Mouse (Mus musculus) monocyte, adult 2 months (primary cell): Measurements from ENCODE around the gene Pacrg.
A peak's percentile ranks its signal among the peaks of the same experiment; 100 is the strongest.

Experiments
- DNase-seq, 2 experiments: peaks; one replicate each; pipeline ENCODE4 v3.0.0; 2022; ENCODE audit warnings: low spot score in 2 of 2, low read depth in 1 of 2

The Pacrg gene

DNA sequence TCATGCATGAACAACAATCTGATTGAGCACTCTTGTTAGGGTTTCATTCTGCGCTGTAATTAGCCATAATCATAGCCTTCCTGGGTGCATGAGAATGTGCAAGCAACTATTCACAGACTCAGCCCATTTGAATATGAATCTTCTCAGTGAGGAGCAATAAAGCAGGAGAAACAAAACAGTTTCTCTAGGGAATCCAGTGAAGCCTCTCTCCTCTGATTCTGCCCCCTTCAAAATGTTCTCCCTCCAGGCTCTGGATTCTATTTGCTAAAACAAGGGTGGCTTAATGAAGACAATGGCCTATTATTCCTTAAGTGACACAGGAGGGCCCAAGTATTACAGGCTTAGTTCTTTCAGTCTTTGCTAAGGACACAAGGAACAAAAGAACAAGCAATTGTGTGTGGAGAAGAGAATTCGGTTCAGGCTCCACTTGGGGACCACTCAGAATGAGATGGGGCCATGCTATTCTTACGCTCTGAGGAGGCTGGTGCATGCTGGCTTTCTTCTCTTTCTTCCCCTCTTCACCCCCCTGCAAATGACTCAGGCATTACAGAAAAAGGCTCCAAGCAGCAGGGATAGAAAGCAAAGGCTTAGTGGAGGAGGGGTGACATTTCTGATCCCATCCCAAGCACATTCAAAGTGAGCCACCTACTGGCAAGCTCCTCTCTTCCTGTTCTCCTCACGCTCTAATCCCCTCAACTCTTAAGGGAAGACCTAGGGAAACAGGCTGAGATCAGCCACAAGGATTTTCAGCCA is 95.2 kb downstream of the Pacrg start:
- DNase-seq = no peak

- DNase-seq = no peak
These were observed 100.0 kb downstream of the Pacrg start for GRCm38 (mm10) chr17:10740083-10740482.

DNA sequence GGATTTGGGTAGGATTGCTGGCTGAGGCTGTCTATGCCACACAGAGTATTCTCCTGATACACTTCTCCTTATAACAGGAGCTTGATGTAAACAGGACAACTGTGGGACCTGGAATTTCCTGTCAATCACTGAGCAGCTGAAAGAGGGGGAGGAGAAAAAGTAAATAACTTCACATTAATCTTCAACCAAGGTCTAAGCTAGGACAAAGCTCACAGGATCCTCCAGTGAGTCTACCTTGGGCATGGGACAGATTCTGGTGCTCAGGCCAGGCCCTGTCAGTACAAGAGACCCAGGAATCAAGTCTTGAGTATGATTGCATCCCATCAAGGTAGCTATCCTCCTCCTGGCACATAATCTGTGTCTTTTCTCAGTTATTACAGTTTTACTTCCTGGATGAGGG is 102.1 kb downstream of the Pacrg start:
- DNase-seq = no peak

GRCm38 (mm10) chr17:10734733-10735132 is 105.4 kb downstream of the Pacrg start:
- DNase-seq = no peak

- DNase-seq = no peak
These were observed 107.6 kb downstream of the Pacrg start for GRCm38 (mm10) chr17:10732303-10733048.

DNA sequence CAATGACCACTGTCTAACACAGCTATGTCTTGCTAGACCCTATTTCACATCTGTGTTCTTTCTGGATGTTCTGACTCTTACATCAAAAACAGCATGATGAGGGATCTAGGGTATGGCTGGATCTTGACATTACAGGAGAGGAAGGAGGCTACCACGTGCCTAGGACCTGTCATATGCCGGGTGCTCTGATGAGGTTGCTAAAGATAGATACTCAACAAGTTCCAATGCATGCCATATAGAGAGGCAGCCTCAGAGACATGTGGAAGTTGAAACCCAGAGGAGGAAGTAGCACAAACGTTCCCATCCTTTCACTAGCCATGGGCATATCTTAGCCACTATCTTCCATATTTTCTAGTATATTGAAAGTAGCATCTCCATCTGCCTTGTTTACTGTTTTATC is 115.3 kb downstream of the Pacrg start:
- peak; percentile 4 for DNase-seq

- DNase-seq = no peak
These were observed 118.5 kb downstream of the Pacrg start for GRCm38 (mm10) chr17:10721562-10721961.

DNA sequence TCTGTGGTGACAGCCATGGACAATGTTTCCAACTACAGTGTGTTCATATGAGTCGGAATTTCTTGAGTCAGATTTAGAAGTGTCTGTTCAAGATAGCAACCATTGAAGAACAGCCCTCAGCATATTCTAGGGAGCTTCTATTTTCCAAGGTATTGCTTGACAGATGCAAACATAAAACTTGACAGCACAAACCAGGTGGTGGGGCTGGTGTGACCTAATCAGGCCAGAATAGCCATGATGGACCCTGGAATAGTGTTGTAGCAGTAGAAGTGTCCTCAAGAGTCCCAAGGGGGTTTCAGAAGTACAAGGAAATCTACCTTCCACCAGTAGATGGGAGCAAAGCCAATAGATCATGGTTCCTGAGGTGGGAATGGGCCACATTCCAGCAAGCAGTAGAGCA is 123.0 kb downstream of the Pacrg start:
- no peak for DNase-seq

GRCm38 (mm10) chr17:10702781-10703180 is 137.3 kb downstream of the Pacrg start:
- DNase-seq = no peak

GRCm38 (mm10) chr17:10698041-10698440 is 142.1 kb downstream of the Pacrg start:
- no peak for DNase-seq

- DNase-seq = no peak
These were observed 144.7 kb downstream of the Pacrg start for GRCm38 (mm10) chr17:10695421-10695820.

DNA sequence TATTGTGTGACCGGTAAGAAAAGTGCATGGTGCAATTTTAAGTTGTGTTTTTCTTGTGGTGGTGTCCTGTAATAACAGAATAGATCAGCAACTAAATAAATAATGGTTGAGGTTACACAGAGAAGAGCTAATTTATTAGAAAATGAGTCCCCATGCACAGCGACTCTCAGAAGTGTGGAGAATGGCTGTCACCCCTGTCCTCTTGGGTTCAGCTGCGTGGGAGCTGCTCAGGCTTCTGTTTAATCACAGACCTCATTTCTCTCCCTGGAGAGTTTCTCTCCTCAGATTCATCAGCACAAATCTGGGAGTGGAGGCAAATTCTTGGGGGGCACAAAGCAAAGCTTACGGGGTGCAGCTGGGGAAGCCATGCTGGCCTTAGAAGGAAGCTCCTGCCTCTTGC is 163.0 kb downstream of the Pacrg start:
- no peak for DNase-seq

GRCm38 (mm10) chr17:10675536-10675935 is 164.6 kb downstream of the Pacrg start:
- DNase-seq = no peak

- peak in 1 of 2 experiments; percentile 5 for DNase-seq
These were observed 165.1 kb downstream of the Pacrg start for GRCm38 (mm10) chr17:10675048-10675447.

DNA sequence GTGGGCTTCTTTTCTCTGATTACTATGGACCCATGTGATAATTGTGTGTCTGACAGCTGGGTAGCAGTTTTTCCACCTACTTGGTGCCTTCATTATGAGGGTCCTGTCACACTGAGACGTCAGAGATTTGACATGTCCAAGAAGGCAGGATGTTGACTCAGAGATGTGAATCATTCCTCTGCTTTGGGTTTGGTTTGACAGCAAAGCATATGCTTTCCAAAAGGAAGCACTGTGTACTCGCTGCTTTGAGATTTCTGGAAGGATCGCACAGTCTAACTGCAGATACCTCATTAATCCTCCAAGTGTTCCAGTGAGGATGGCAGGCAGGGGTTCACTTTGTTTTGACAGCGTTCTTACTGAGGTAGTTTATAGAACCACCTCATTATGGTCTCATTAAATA is 178.8 kb downstream of the Pacrg start:
- DNase-seq = no peak

DNA sequence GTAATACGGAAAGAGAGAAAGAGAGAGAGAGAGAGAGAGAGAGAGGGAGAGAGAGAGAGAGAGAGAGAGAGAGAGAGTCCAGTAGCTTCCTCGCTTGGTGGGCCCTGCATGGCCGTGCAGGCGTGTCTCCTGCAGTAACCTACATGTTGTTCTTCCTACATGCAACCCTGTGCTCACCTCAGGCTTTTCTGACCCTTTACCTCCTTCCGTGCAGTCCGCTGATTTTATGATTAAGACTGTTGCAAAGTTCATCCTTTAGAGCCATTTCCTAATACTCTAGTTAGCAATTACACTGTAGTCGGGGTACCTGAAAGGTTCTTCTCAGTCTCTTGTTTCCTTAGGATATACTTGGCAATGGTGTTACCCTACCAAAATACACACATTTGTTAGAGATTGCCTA is 196.5 kb downstream of the Pacrg start:
- no peak for DNase-seq

- DNase-seq = no peak
These were observed 200.3 kb downstream of the Pacrg start for GRCm38 (mm10) chr17:10639816-10640215.

- no peak for DNase-seq
These were observed 204.1 kb downstream of the Pacrg start for GRCm38 (mm10) chr17:10635955-10636470.

DNA sequence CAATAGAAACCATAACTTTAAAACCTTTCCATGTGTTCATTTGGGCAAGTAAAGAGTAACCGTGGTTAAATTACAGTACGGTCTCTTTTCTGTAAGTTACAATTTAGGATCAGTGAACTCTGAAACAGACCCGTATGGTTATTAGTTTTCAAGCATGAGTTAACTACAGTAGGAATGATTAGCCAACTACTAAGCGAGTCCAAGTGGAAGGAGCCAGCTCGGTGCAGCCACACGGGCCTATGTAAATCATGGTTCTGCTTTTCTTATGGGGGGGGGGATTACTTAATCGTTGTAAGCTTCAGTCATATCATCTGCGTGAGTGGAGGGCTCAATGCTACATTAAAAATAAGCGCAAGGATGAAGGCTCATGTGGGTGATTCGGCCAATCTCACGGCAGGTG is 204.6 kb downstream of the Pacrg start:
- DNase-seq = no peak

- DNase-seq = no peak
These were observed 205.1 kb downstream of the Pacrg start for GRCm38 (mm10) chr17:10635046-10635445.

DNA sequence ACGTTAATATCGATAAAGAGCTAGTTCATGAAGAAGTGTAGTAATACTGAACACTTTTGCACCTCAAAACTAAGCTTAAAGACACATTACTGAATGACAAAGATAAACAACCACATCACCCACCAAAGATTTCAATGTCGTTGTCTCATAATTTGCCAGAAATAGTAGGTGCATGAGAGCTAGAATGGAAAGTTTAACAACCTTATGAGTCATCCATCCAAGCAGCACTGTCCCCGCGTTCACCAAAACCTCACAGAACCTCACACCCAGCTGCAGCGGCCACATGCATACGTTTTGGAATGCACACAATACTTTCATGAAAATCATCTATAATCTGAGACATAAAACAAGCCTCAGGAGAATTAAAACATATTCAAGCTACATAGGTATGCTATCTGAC is 206.3 kb downstream of the Pacrg start:
- DNase-seq = no peak

- no peak for DNase-seq
These were observed 211.9 kb downstream of the Pacrg start for GRCm38 (mm10) chr17:10628240-10628639.
